Mouse (Mus musculus) heart, embryonic 16.5 days (tissue): ENCODE data around the gene Pex5. TPM values are rescaled to one million over a fixed set of nuclear protein-coding genes. Genes with fewer than 3 reads are reported as not detected.
A peak's percentile ranks its signal among the peaks of the same experiment; 100 is the strongest.

ENCODE experiments used
- ATAC-seq: fragments of 200-750 bp; cut with Nextera tagmentation; replicated peaks from 2 replicates; pipeline ENCODE4 v1.8.0; 2017; ENCODE audit warnings: moderate number of reproducible peaks; ENCODE audit not compliant: insufficient read depth, low FRiP score; ENCODE audit errors: extremely low read depth
- H3K27ac ChIP-seq: fragments of 300-500 bp; sonication (generic); 2 replicates; pipeline ENCODE4 v1.5.1; 2014; ENCODE audit warnings: mild to moderate bottlenecking, low read length, control low read depth, moderate library complexity
- H3K27me3 ChIP-seq: fragments of 300-500 bp; sonication (generic); 2 replicates; pipeline ENCODE4 v1.6.1; 2014; ENCODE audit warnings: low read length, mixed read lengths; ENCODE audit not compliant: control insufficient read depth, insufficient read depth
- H3K36me3 ChIP-seq: fragments of 300-500 bp; sonication (generic); 2 replicates; pipeline ENCODE4 v1.6.1; 2014; ENCODE audit not compliant: control insufficient read depth, insufficient read depth
- H3K4me1 ChIP-seq: fragments of 300-500 bp; sonication (generic); 2 replicates; pipeline ENCODE4 v1.6.1; 2014; ENCODE audit warnings: low read length, mixed read lengths; ENCODE audit not compliant: control insufficient read depth, insufficient read depth
- H3K4me2 ChIP-seq: fragments of 300-500 bp; sonication (generic); 2 replicates; pipeline ENCODE4 v1.6.1; 2014; ENCODE audit warnings: low read depth, mild to moderate bottlenecking, control low read depth, low read length
- H3K4me3 ChIP-seq: fragments of 300-500 bp; sonication (generic); 2 replicates; pipeline ENCODE4 v1.5.1; 2014; ENCODE audit warnings: mild to moderate bottlenecking, control low read depth, low read length
- H3K9ac ChIP-seq: fragments of 300-500 bp; sonication (generic); 2 replicates; pipeline ENCODE4 v1.6.1; 2014; ENCODE audit warnings: low read length, control low read depth
- H3K9me3 ChIP-seq: fragments of 300-500 bp; sonication (generic); replicated peaks from 2 replicates; pipeline ENCODE4 v1.6.1; 2016; ENCODE audit warnings: low read length; ENCODE audit not compliant: control insufficient read depth
- WGBS: fragments of 180-500 bp; shearing (Covaris S2); extraction: QIAGEN DNeasy Blood & Tissue Kit; methylation state at CpG from one replicate; pipeline ENCODE4 v1.1.7; 2014; 5-methylcytosine and 5-hydroxymethylcytosine counted together
- polyA plus RNA-seq: library from polyadenylated mRNA; unstranded; fragments of >200 nt; fragmentation: Nextera tagmentation; extraction: Ambion mirVana; gene quantifications from 2 replicates; pipeline ENCODE4 v1.2.1, GENCODE M21; 2015

Pex5 gene
- polyA plus RNA-seq, 1 experiment from 2014 or later = 28.8 TPM

- Histone ChIP-seq H3K4me3 (no peak overlapping the region), H3K4me2 (no peak overlapping the region), H3K4me1 (no peaks in the 10 kb centered on the region), H3K27ac (no peak overlapping the region), H3K27me3 (no peaks in the 10 kb centered on the region), H3K9me3 (no peaks in the 10 kb centered on the region), H3K36me3 (no peaks in the 10 kb centered on the region), H3K9ac (no peak overlapping the region)
- ATAC-seq = no peak
- 26% methylated on average over 10 of the region's 10 CpGs for WGBS
These were observed 35.5 kb downstream of the Pex5 start for GRCm38 (mm10) chr6:124379331-124379730.

DNA sequence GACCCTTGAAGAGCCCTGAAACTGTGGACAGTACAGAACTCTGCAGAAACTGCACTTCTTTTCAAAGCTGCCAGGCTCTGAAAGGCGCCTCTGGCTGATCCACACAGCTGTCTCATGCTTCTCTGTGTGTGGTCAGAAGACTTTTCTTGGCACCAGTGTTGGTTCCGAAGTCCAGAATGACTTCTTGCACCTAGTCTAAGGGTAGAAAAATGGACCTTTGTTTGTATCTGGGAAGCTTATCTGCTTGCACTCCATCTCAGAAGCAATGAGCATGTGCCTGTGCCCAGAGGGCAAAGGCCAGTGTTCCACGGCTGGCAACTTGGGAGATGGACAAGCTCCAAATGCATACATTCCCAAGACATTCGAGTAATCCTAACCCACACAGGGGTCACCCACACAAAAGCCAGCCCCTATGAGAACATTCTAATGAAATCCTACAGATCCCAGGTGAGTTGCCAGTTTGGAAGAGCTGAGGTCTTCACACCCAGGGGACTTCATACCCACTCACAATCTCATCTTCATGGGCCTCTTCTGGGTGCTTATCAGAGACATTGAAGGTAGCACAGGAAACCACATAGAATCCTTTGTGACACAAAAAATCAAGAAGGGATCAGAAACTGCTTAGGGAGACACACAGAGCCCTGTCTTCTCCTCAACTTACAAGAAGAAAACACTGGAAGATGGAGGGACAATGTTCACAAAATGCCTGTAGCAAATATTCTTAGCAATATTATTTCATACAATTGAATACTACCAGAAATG, 37.2 kb downstream of the Pex5 start:
- no peaks in the 10 kb centered on the region for H3K27me3 ChIP-seq
- no peak overlapping the region for H3K4me3 ChIP-seq
- H3K27ac ChIP-seq = no peak overlapping the region
- H3K4me1 ChIP-seq = no peaks in the 10 kb centered on the region
- WGBS = 48% methylated on average over 4 of the region's 4 CpGs
- H3K4me2 ChIP-seq = no peak overlapping the region
- no peak overlapping the region for H3K9ac ChIP-seq
- ATAC-seq = no peak
- no peaks in the 10 kb centered on the region for H3K9me3 ChIP-seq
- no peaks in the 10 kb centered on the region for H3K36me3 ChIP-seq

DNA sequence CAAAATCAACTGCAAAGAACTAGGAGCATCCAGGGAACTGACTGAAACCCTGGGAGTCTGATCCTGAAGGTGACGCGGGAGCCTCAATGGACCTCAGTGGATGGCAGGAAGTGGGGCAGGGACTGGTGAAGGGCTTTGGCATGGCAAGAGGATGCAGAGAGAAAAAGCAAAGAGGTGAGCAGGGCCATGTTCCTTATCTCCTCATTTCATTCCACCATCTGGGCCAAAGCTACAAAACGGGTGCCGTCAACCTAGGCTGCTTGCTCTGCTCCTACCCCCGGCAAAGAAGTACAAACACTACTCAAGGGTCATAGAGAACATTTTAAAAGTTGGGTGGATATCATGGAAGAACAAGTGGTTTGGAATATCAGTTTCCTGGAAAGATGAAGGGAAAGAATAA, 38.6 kb downstream of the Pex5 start:
- Histone ChIP-seq H3K9me3 (no peaks in the 10 kb centered on the region), H3K4me1 (no peaks in the 10 kb centered on the region), H3K27me3 (no peaks in the 10 kb centered on the region), H3K27ac (no peak overlapping the region), H3K4me2 (no peak overlapping the region), H3K36me3 (no peaks in the 10 kb centered on the region), H3K9ac (no peak overlapping the region), H3K4me3 (no peak overlapping the region)
- WGBS = 74% methylated on average over 5 of the region's 5 CpGs
- ATAC-seq = no peak

DNA sequence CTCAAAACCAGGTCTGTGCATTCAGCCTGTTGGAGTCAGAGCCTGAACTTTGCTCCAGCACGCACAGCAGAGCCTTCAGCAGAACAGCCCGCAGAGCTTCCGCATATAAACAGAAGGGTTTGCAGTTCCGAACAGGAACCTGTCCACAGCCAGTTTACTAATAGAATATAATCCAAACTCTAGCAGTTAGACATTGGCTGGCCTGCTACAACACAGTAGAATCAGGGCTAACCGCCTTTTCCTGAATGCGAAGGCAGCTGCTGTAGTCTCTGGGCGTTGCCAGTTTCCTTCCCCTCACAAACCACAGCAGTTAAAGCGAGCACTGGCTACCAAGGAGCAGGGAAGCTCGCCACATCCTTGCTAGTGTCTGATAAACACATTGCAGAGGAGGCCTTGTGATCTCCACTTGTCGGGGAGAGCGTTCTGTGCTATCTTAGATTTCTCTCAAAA, 39.4 kb downstream of the Pex5 start:
- no peaks in the 10 kb centered on the region for H3K36me3 ChIP-seq
- no peaks in the 10 kb centered on the region for H3K9me3 ChIP-seq
- H3K27ac ChIP-seq = peak overlapping the region; percentile 53
- H3K9ac ChIP-seq = no peak overlapping the region
- H3K4me2 ChIP-seq = no peak overlapping the region
- peak; percentile 58 for ATAC-seq
- no peak overlapping the region for H3K4me3 ChIP-seq
- 52% methylated on average over 11 of the region's 11 CpGs for WGBS
- H3K27me3 ChIP-seq = no peaks in the 10 kb centered on the region
- no peaks in the 10 kb centered on the region for H3K4me1 ChIP-seq

GRCm38 (mm10) chr6:124374683-124375082, 40.2 kb downstream of the Pex5 start:
- ATAC-seq = no peak
- Histone ChIP-seq H3K27ac (no peak overlapping the region), H3K4me1 (no peaks in the 10 kb centered on the region), H3K9ac (no peak overlapping the region), H3K36me3 (no peaks in the 10 kb centered on the region), H3K9me3 (no peaks in the 10 kb centered on the region), H3K4me2 (no peak overlapping the region), H3K27me3 (no peaks in the 10 kb centered on the region), H3K4me3 (no peak overlapping the region)
- 63% methylated on average over 4 of the region's 4 CpGs for WGBS

DNA sequence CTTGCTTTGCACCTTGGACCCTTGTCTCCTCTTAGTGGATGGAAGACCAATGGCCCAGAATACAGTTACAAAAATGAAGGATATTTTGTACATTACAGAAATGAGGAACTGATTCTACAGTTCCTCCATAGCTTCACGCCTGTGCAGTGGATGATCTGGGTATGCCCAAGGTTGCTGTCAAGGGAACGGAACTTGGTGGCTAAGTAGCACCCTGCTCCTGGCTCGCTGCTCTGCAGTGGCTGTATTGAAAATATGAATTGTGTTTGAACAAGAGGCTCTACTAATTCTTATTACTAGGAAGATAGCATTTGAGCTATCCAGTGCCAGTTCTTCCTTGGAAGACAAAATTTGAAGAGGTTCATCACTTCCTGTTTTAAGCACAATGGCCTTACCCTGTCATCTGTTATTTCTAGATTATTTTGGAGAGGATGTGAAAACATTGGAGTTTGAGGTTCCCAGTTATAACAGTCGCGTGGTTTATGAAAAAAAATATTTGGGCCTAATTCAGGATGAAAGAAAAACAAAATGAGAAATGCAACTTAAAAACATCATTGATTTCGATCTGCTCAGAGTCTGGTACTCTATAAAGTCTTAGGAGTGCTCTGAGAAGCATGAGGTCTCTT, 41.2 kb downstream of the Pex5 start:
- Histone ChIP-seq H3K9me3 (no peaks in the 10 kb centered on the region), H3K36me3 (no peaks in the 10 kb centered on the region), H3K4me3 (no peak overlapping the region), H3K27me3 (no peaks in the 10 kb centered on the region), H3K27ac (no peak overlapping the region), H3K4me1 (no peaks in the 10 kb centered on the region), H3K4me2 (no peak overlapping the region), H3K9ac (no peak overlapping the region)
- no peak for ATAC-seq
- 78% methylated on average over 6 of the region's 6 CpGs for WGBS

GRCm38 (mm10) chr6:124364328-124364727, 50.5 kb downstream of the Pex5 start:
- no peaks in the 10 kb centered on the region for H3K36me3 ChIP-seq
- H3K27me3 ChIP-seq = no peaks in the 10 kb centered on the region
- 54% methylated on average over 5 of the region's 5 CpGs for WGBS
- no peak overlapping the region for H3K4me2 ChIP-seq
- H3K9ac ChIP-seq = no peak overlapping the region
- H3K4me3 ChIP-seq = no peak overlapping the region
- no peak for ATAC-seq
- H3K4me1 ChIP-seq = no peaks in the 10 kb centered on the region
- no peaks in the 10 kb centered on the region for H3K9me3 ChIP-seq
- no peak overlapping the region for H3K27ac ChIP-seq

- Histone ChIP-seq H3K27ac (no peak overlapping the region), H3K9ac (no peak overlapping the region), H3K27me3 (no peaks in the 10 kb centered on the region), H3K4me3 (no peak overlapping the region), H3K9me3 (no peaks in the 10 kb centered on the region), H3K4me2 (no peak overlapping the region), H3K36me3 (no peaks in the 10 kb centered on the region), H3K4me1 (no peaks in the 10 kb centered on the region)
- 51% methylated on average over 6 of the region's 6 CpGs for WGBS
- ATAC-seq = no peak
These were observed 54.3 kb downstream of the Pex5 start for GRCm38 (mm10) chr6:124360549-124360948.

DNA sequence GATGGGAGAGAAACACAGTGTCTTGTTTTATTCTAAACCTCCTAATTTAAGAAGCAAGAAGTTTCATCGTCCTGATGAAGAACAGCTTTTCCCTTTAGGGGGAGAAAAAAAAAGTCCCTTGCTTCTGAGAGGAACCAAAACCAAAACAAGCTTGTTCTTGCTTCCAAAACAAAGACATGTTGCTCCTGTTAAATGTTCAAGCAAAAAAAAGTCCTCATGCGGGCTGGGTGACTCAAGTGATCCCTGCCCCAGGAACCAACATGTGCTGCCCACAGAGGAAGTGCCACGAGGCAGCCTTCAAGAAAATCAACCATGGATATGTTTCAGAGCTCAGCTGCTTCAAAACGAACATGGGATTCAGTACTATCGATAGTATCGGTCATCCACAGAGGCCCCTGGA, 55.9 kb downstream of the Pex5 start:
- 70% methylated on average over 6 of the region's 6 CpGs for WGBS
- Histone ChIP-seq H3K4me3 (no peak overlapping the region), H3K27me3 (no peaks in the 10 kb centered on the region), H3K9ac (no peak overlapping the region), H3K36me3 (no peaks in the 10 kb centered on the region), H3K4me1 (no peaks in the 10 kb centered on the region), H3K27ac (no peak overlapping the region), H3K9me3 (no peaks in the 10 kb centered on the region), H3K4me2 (no peak overlapping the region)
- no peak for ATAC-seq
